Mouse (Mus musculus) urinary bladder, postnatal 36 days (tissue): Measurements from ENCODE around the gene Pdlim1.
"Not testable (repeated sequence)": the region's sequence is repeated elsewhere in the genome, so short reads cannot be mapped to it uniquely, and the experiment has no call there.

Experiments used
- DNase-seq, 2 experiments: peaks; one replicate each; pipeline ENCODE4 v3.0.0; 2022; ENCODE audit warnings: low spot score in 2 of 2, mixed read lengths in 1 of 2

The Pdlim1 gene

GRCm38 (mm10) chr19:40240838-40241689 lies 30.6 kb downstream of the Pdlim1 start:
- DNase-seq, result no peak

- no peak for DNase-seq
Observed at GRCm38 (mm10) chr19:40240360-40240759, 31.3 kb downstream of the Pdlim1 start.

GRCm38 (mm10) chr19:40238175-40238850 lies 33.3 kb downstream of the Pdlim1 start:
- DNase-seq, result no peak

GRCm38 (mm10) chr19:40232560-40232959 lies 39.1 kb downstream of the Pdlim1 start:
- DNase-seq, result no peak

- DNase-seq, result no peak
Observed at GRCm38 (mm10) chr19:40231825-40232541, 39.7 kb downstream of the Pdlim1 start.

GRCm38 (mm10) chr19:40231074-40231738 lies 40.4 kb downstream of the Pdlim1 start:
- DNase-seq, result peak in 1 of 2 experiments; percentile 23

GRCm38 (mm10) chr19:40226516-40227151 lies 45.0 kb downstream of the Pdlim1 start:
- no peak for DNase-seq

GRCm38 (mm10) chr19:40225761-40226110 lies 45.9 kb downstream of the Pdlim1 start:
- no peak for DNase-seq

- peak; percentile 55 to 67 for DNase-seq
Observed at GRCm38 (mm10) chr19:40225102-40225760, 46.4 kb downstream of the Pdlim1 start.

GRCm38 (mm10) chr19:40222307-40222706 lies 49.3 kb downstream of the Pdlim1 start:
- DNase-seq, result not testable (repeated sequence)

GRCm38 (mm10) chr19:40220878-40221277 lies 50.8 kb downstream of the Pdlim1 start:
- no peak for DNase-seq

- DNase-seq, result not testable (repeated sequence)
Observed at GRCm38 (mm10) chr19:40202947-40203346, 68.7 kb downstream of the Pdlim1 start.

- no peak for DNase-seq
Observed at GRCm38 (mm10) chr19:40190596-40190995, 81.0 kb downstream of the Pdlim1 start.

- no peak for DNase-seq
Observed at GRCm38 (mm10) chr19:40187160-40187559, 84.5 kb downstream of the Pdlim1 start, which contains the start of gene Cyp2c70. TSS of gene Cyp2c70 (minus strand) at chr19:40187333.

GRCm38 (mm10) chr19:40183600-40183999 lies 88.0 kb downstream of the Pdlim1 start:
- DNase-seq, result no peak

GRCm38 (mm10) chr19:40178311-40178710 lies 93.3 kb downstream of the Pdlim1 start:
- no peak for DNase-seq
